Mouse (Mus musculus) limb, embryonic 13.5 days (tissue): Measurements from ENCODE around the gene Gtf2i. TPM values are rescaled to one million over a fixed set of nuclear protein-coding genes. Genes with fewer than 3 reads are reported as not detected.

Source experiments
- ATAC-seq: fragments of 200-750 bp; cut with Nextera tagmentation; 2 replicates; pipeline ENCODE4 v1.8.0; 2017; ENCODE audit warnings: low read depth, moderate number of reproducible peaks, moderate TSS enrichment; ENCODE audit not compliant: low FRiP score
- H3K27ac ChIP-seq: fragments of 300-500 bp; sonication (generic); 2 replicates; pipeline ENCODE4 v1.5.1; 2015; ENCODE audit warnings: inconsistent platforms, mild to moderate bottlenecking, moderate library complexity
- H3K27me3 ChIP-seq: fragments of 300-500 bp; sonication (generic); 2 replicates; pipeline ENCODE4 v1.6.1; 2015; ENCODE audit warnings: mild to moderate bottlenecking, inconsistent platforms
- H3K36me3 ChIP-seq: fragments of 300-500 bp; sonication (generic); 2 replicates; pipeline ENCODE4 v1.6.1; 2015; ENCODE audit warnings: inconsistent platforms, mild to moderate bottlenecking, moderate library complexity
- H3K4me1 ChIP-seq: fragments of 300-500 bp; sonication (generic); 2 replicates; pipeline ENCODE4 v1.6.1; 2015; ENCODE audit warnings: inconsistent platforms
- H3K4me2 ChIP-seq: fragments of 300-500 bp; sonication (generic); replicated peaks from 2 replicates; pipeline ENCODE4 v1.6.1; 2015; ENCODE audit warnings: inconsistent platforms, mild to moderate bottlenecking, moderate library complexity
- H3K4me3 ChIP-seq: fragments of 300-500 bp; sonication (generic); 2 replicates; pipeline ENCODE4 v1.5.1; 2015; ENCODE audit warnings: moderate library complexity, mild to moderate bottlenecking, inconsistent platforms
- H3K9ac ChIP-seq: fragments of 300-500 bp; sonication (generic); 2 replicates; pipeline ENCODE4 v1.6.1; 2015; ENCODE audit warnings: mild to moderate bottlenecking, inconsistent platforms
- H3K9me3 ChIP-seq: fragments of 300-500 bp; sonication (generic); 2 replicates; pipeline ENCODE4 v1.6.1; 2016; ENCODE audit warnings: inconsistent platforms
- WGBS: fragments of 180-500 bp; shearing (Covaris S2); methylation state at CpG from one replicate; pipeline ENCODE4 v1.1.7; 2015; 5-methylcytosine and 5-hydroxymethylcytosine counted together
- polyA plus RNA-seq: library from polyadenylated mRNA; unstranded; fragments of >200 nt; fragmentation: Nextera tagmentation; extraction: Ambion mirVana; gene quantifications from 2 replicates; pipeline ENCODE4 v1.2.1, GENCODE M21; 2015

Gene Gtf2i
- polyA plus RNA-seq, 1 experiment from 2014 or later = 209 TPM

DNA sequence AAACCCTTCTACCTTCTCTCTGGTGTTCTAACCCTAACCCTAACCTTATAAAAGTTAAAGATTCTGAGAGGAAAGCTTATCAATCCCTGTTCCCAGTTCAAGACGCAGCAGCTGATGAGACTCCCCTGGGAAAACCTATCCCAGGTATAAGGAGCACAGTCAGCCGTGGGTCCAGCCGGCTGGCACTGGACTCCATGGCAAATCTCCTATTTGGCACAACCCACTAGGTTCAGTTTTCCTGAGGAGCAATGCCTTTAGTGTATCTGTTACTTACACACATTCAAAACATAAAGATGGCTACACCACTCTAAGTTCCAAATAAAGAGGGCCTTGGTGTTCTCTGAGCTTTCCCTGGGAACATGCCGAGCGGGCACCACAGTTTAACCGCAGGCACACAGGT is 23.5 kb downstream of the Gtf2i start:
- H3K9me3 ChIP-seq = no peaks in the 10 kb centered on the region
- no peak overlapping the region for H3K27ac ChIP-seq
- no peak overlapping the region for H3K4me3 ChIP-seq
- no peak for ATAC-seq
- H3K27me3 ChIP-seq = no peaks in the 10 kb centered on the region
- peaks cover 98% of the 10 kb centered on the region for H3K36me3 ChIP-seq
- H3K9ac ChIP-seq = no peak overlapping the region
- no peaks in the 10 kb centered on the region for H3K4me1 ChIP-seq
- no peak overlapping the region for H3K4me2 ChIP-seq
- WGBS = 90% methylated on average over 6 of the region's 6 CpGs

DNA sequence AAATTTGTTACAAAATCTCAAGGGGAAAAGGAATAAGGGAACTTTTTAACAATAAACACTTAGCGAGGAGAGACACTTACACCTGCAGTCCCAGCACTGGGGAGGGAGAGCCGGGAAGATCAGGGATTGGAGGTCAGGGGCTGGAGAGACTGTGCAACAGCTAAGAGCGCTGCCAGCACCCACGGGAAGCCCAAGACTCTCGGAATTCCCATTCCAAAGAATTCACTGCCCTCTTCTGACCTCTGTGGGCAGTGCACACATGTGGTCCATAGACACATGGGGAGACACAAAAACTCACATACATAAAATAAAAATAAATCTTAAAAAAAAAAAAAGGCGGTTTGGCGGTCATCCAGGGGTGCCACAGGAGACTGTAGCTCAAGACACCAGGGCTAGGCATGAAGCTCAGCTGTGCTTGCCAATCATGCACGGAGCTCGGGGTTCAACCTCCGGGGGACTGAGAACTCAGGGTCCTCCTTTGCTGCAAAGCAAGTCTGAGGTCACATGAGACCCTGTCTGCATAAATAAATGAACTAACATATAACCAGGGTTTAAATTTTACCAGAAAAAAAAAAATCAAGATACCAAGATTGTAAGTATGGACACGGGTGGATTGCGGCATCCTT is 24.5 kb downstream of the Gtf2i start:
- no peak overlapping the region for H3K9ac ChIP-seq
- no peak overlapping the region for H3K27ac ChIP-seq
- no peak for ATAC-seq
- H3K27me3 ChIP-seq = no peaks in the 10 kb centered on the region
- H3K4me2 ChIP-seq = no peak overlapping the region
- no peak overlapping the region for H3K4me3 ChIP-seq
- WGBS = 87% methylated on average over 12 of the region's 12 CpGs
- peaks cover 99% of the 10 kb centered on the region for H3K36me3 ChIP-seq
- H3K4me1 ChIP-seq = no peaks in the 10 kb centered on the region
- no peaks in the 10 kb centered on the region for H3K9me3 ChIP-seq

DNA sequence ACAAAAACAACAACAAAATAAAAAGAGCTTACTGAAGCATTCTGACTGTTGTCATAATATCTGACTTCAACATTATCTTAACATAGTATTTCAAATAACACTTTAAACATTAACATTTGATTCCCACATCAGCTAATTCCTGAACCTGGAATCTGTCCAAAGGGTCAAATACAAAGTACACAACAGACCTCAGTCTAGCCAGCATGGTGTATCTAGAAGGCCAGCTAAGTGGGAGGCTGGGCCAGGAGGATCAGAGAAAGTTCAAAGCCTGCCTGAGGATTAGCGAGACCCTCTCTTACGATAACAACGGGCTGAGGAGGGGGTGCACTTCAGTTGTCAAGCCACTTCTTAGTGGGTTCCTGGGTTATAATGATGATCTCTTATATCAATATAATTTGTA is 26.5 kb downstream of the Gtf2i start:
- Histone ChIP-seq H3K36me3 (peaks cover 100% of the 10 kb centered on the region), H3K4me2 (no peak overlapping the region), H3K4me3 (no peak overlapping the region), H3K9me3 (no peaks in the 10 kb centered on the region), H3K9ac (no peak overlapping the region), H3K27me3 (no peaks in the 10 kb centered on the region), H3K27ac (no peak overlapping the region), H3K4me1 (no peaks in the 10 kb centered on the region)
- ATAC-seq = no peak
- WGBS = 92% methylated on average over 3 of the region's 3 CpGs

DNA sequence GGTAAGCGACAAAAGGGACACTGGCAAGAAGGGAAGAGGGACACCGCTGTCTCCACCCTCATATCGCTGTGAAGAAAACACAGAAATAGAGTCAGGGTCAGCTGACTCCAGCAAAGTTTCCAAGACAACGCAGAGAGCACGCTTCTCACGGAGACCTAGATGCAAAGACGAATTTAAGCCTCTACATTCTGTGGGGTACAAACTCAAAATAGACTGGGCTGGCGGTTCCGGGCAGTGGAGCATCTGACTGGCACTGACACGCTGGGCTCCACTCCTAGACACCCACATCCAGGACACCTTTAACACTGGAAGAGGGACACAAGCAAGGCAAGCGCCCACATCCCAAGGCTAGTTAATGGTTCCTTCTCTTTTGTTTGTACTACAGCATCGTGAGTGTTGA is 29.6 kb downstream of the Gtf2i start:
- Histone ChIP-seq H3K9ac (no peak overlapping the region), H3K4me1 (no peaks in the 10 kb centered on the region), H3K4me2 (no peak overlapping the region), H3K27me3 (no peaks in the 10 kb centered on the region), H3K36me3 (peaks cover 98% of the 10 kb centered on the region), H3K4me3 (no peak overlapping the region), H3K9me3 (no peaks in the 10 kb centered on the region), H3K27ac (no peak overlapping the region)
- 94% methylated on average over 12 of the region's 12 CpGs for WGBS
- ATAC-seq = no peak

DNA sequence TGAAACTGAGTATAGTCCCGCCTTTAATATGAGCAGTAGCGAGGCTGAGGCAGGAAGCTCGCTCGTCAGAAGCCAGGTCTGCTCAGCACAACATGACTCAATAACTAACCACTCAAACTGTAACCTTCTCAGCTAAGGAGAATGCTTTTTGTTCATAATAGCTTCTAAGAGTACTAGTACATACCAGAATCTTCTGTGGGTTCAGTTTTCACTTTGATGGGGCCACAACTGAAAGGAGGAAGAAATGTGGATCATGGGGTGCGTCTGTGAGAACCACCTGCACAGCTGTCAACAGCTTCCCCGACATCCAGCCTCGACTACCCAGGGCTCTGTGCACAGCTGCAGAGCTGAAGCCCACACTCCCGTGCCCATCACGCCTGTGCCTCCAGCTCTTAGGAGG is 32.0 kb downstream of the Gtf2i start:
- Histone ChIP-seq H3K36me3 (peaks cover 98% of the 10 kb centered on the region), H3K4me2 (no peak overlapping the region), H3K9me3 (no peaks in the 10 kb centered on the region), H3K27ac (no peak overlapping the region), H3K4me1 (no peaks in the 10 kb centered on the region), H3K27me3 (no peaks in the 10 kb centered on the region), H3K9ac (no peak overlapping the region), H3K4me3 (no peak overlapping the region)
- WGBS = 86% methylated on average over 9 of the region's 9 CpGs
- no peak for ATAC-seq

DNA sequence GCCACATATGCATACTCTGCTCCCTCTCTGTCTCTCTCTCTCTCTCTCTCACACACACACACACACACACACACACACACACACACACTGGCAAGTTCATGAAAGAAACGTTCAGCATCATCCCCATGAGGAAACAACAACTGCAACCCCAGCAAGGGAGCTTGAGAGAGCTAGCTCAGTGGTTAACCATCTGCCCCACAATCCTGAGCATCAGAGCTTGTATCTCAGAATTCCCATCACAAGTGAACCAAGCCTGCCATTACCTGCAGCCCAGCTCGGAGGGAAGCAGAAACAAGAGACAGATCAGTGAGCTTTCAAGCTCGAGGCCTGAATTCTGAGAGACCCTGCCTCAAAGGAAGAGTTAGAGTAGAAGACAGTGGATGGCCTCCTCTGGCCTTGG is 32.5 kb downstream of the Gtf2i start:
- H3K4me3 ChIP-seq = no peak overlapping the region
- no peaks in the 10 kb centered on the region for H3K4me1 ChIP-seq
- no peaks in the 10 kb centered on the region for H3K9me3 ChIP-seq
- H3K4me2 ChIP-seq = no peak overlapping the region
- H3K9ac ChIP-seq = no peak overlapping the region
- H3K27ac ChIP-seq = no peak overlapping the region
- peaks cover 98% of the 10 kb centered on the region for H3K36me3 ChIP-seq
- H3K27me3 ChIP-seq = no peaks in the 10 kb centered on the region
- ATAC-seq = no peak
- WGBS = 85% methylated on average over 3 of the region's 3 CpGs

DNA sequence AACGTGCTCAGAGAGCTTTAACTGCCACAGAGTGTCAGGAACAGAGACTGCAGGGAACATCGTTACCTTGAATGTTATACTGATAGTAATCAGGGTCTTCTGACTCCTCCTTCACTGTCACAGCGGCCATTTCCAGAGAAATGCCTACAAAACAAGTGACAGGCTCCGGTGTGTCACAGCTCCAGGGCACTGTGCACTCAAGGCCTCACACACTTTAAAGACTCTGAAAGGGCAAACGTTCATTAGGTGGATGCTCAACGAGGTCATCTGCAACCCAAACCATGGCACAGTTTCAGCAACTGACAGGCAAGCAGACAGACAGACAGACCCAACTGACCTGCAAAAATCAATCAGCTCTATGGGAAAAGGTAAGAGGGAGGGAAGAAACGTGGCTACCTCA is 35.2 kb downstream of the Gtf2i start:
- H3K4me2 ChIP-seq = no peak overlapping the region
- H3K27ac ChIP-seq = no peak overlapping the region
- H3K4me3 ChIP-seq = no peak overlapping the region
- WGBS = 88% methylated on average over 7 of the region's 7 CpGs
- no peaks in the 10 kb centered on the region for H3K27me3 ChIP-seq
- H3K4me1 ChIP-seq = no peaks in the 10 kb centered on the region
- H3K9ac ChIP-seq = no peak overlapping the region
- H3K36me3 ChIP-seq = peaks cover 95% of the 10 kb centered on the region
- no peaks in the 10 kb centered on the region for H3K9me3 ChIP-seq
- no peak for ATAC-seq

DNA sequence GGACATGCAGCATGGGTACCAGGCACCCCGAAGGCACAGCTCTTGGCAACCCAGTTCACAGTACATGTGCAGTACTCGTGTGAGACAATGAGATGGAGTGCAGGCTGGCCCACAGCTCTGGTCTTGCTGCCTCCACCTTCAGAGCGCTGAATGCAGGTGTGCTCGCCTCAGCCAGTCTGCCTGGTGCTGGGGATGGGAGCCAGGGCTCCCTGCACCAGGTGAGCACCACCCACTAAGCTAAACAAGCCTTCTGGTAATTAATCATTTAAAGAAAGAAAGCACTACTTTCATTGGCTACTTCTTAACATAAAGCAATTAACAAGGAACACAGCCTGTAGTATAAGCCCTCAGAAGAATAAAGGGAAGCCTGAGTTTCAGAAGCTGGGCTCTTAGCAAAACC is 37.5 kb downstream of the Gtf2i start:
- no peak overlapping the region for H3K4me3 ChIP-seq
- H3K4me2 ChIP-seq = no peak overlapping the region
- ATAC-seq = no peak
- H3K27me3 ChIP-seq = no peaks in the 10 kb centered on the region
- no peak overlapping the region for H3K27ac ChIP-seq
- H3K36me3 ChIP-seq = peaks cover 95% of the 10 kb centered on the region
- WGBS = 95% methylated on average over 4 of the region's 4 CpGs
- H3K9ac ChIP-seq = no peak overlapping the region
- H3K9me3 ChIP-seq = no peaks in the 10 kb centered on the region
- H3K4me1 ChIP-seq = no peaks in the 10 kb centered on the region

DNA sequence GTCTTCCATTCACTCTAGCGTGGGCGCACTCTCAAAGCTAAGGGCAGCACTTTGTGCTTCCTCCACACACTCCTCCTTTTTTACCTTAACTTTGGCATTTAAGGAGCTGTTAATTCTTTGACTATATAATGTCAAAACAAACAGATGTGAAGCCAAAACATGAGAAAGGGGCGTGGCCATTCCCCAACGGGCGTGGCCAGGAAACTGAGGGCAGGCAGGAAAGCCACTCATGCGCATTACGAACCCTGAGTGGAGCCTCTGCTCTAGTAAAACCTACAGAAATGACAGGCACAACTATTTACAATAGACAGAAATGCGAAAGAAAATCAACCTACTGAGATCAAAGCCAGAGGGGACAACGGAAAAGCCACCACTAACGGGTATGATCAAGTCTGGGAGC is 39.0 kb downstream of the Gtf2i start:
- H3K27me3 ChIP-seq = no peaks in the 10 kb centered on the region
- WGBS = 88% methylated on average over 10 of the region's 10 CpGs
- no peak for ATAC-seq

DNA sequence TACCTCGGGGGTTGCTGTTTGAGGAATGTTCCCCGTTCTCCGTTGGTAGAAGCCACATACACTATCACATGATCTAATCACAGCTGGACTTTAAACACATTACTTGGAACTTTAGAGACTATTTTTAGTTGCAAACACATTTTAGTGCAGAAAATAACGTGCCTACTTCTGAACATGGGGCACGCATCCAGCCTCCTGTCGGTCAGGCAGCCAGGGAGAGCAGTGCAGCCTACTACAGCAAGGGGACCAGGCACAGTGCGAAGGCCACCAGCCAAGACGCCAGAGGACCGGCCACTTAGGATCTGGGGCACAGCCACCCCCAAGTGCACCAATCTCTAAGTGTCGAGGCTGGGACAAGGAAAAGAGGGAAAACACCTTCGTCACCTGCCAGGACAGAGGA is 39.5 kb downstream of the Gtf2i start:
- H3K9me3 ChIP-seq = no peaks in the 10 kb centered on the region
- H3K27me3 ChIP-seq = no peaks in the 10 kb centered on the region
- H3K27ac ChIP-seq = no peak overlapping the region
- no peak overlapping the region for H3K4me3 ChIP-seq
- no peak overlapping the region for H3K4me2 ChIP-seq
- ATAC-seq = no peak
- WGBS = 87% methylated on average over 11 of the region's 11 CpGs
- no peak overlapping the region for H3K9ac ChIP-seq
- H3K36me3 ChIP-seq = peaks cover 97% of the 10 kb centered on the region
- no peaks in the 10 kb centered on the region for H3K4me1 ChIP-seq

More for the DNA sequence above, 39.0 kb downstream of the Gtf2i start:
- Histone ChIP-seq H3K4me2 (no peak overlapping the region), H3K27ac (no peak overlapping the region), H3K4me3 (no peak overlapping the region), H3K4me1 (no peaks in the 10 kb centered on the region), H3K36me3 (peaks cover 97% of the 10 kb centered on the region), H3K9me3 (no peaks in the 10 kb centered on the region), H3K9ac (no peak overlapping the region)

DNA sequence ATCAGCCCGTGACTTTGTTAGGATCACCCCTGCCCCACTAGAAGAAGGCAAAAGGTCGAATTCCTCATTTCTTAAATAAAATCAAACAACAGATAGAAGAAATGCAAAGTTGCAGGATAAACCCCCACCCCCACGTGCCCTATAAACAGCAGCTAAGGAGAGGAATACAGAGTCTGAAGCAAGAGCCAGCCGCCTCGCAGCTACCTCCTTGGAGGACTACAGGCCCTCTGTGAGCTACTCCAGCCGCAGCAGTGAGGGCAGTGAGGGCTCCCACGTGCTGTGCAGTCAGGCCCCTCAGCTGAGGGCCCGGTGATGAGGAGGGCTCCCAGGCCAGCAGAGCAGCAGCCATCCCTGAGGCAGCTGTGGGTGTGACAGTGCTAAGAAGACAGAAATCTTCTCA is 40.8 kb downstream of the Gtf2i start:
- no peak overlapping the region for H3K4me3 ChIP-seq
- no peaks in the 10 kb centered on the region for H3K27me3 ChIP-seq
- 89% methylated on average over 8 of the region's 8 CpGs for WGBS
- no peak overlapping the region for H3K9ac ChIP-seq
- peaks cover 97% of the 10 kb centered on the region for H3K36me3 ChIP-seq
- H3K4me2 ChIP-seq = no peak overlapping the region
- no peak for ATAC-seq
- H3K9me3 ChIP-seq = no peaks in the 10 kb centered on the region
- H3K27ac ChIP-seq = no peak overlapping the region; the same call in 1 of the 2 replicates
- H3K4me1 ChIP-seq = no peaks in the 10 kb centered on the region

DNA sequence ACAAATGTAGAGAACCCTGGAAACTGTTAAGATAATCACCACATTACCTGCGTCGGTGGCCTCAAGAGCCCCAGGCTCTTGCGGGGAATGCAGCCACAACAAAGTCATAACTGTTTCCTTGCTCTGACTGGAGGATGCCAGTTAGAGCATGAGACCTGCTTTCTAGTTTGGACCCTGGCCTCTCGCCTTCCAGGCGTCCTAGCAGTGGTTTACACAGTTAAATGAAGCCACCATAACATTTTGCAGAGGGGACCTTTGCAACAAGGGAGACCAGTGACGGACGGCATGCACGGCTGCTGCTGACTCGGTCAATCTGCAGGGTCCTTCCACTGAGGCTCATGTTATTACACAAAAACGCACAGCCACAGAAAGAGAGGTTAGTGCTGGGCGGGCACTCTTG is 41.8 kb downstream of the Gtf2i start:
- 81% methylated on average over 11 of the region's 11 CpGs for WGBS
- no peak overlapping the region for H3K9ac ChIP-seq
- no peak overlapping the region for H3K27ac ChIP-seq
- H3K36me3 ChIP-seq = peaks cover 97% of the 10 kb centered on the region
- ATAC-seq = no peak
- no peak overlapping the region for H3K4me3 ChIP-seq
- H3K4me1 ChIP-seq = no peaks in the 10 kb centered on the region
- no peaks in the 10 kb centered on the region for H3K9me3 ChIP-seq
- no peak overlapping the region for H3K4me2 ChIP-seq
- H3K27me3 ChIP-seq = no peaks in the 10 kb centered on the region

DNA sequence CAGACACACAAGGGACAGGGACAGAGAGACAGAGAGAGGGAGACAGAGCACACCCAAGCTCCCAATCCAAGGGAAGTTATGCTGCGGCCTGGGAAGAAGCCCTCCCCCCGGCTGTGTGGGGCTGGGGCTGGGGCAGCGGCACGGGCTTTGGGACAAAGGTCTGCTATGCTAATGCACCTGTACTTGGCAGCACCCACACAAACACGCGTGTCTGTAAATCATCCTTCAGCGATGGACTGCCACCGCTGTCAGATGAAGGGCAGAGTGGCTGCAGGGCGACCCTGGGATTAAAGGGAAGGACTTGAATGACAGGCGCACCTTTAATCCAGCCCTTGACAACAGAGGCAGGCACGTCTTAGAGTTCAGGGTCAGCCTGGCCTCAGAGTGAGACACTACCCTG is 43.1 kb downstream of the Gtf2i start:
- Histone ChIP-seq H3K9ac (no peak overlapping the region), H3K4me2 (no peak overlapping the region), H3K36me3 (peaks cover 97% of the 10 kb centered on the region), H3K27ac (no peak overlapping the region), H3K4me1 (no peaks in the 10 kb centered on the region), H3K9me3 (no peaks in the 10 kb centered on the region), H3K27me3 (no peaks in the 10 kb centered on the region), H3K4me3 (no peak overlapping the region)
- ATAC-seq = no peak
- WGBS = 90% methylated on average over 11 of the region's 11 CpGs
